Mouse (Mus musculus): ENCODE results near the gene Ms4a4c.
"Not testable (repeated sequence)": the region's sequence is repeated elsewhere in the genome, so short reads cannot be mapped to it uniquely, and the experiment has no call there.

The Ms4a4c gene

GRCm38 (mm10) chr19:11404527-11404926, at the start of gene Ms4a4c:
Ms4a4c (plus strand) TSS chr19:11404770.
- no peak for DNase-seq (ENCODE audit: low spot score in 2 of 2)

- DNase-seq (ENCODE audit: low spot score in 2 of 2), result no peak
Observed at GRCm38 (mm10) chr19:11355730-11356129, 48.8 kb upstream of the Ms4a4c start.

DNA sequence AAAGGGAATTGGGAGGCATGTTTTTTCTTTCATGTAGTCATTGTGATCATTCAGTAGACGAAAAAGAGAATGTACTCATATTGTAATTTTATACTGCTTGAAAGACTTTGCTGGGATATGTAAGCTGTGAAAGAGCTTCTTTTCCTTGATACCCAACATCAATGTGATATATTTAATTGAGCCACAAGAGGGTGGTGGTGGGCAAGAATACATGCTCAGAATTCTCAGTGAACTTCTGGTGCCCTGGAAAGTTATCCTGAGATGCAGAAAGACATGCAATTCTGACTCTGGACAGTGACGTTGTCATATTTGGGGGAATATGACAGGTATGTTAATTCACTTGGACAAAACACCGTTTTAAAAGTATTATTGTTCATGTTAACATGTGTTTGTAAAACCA, 44.5 kb upstream of the Ms4a4c start:
- no peak for DNase-seq (ENCODE audit: low spot score in 2 of 2)

DNA sequence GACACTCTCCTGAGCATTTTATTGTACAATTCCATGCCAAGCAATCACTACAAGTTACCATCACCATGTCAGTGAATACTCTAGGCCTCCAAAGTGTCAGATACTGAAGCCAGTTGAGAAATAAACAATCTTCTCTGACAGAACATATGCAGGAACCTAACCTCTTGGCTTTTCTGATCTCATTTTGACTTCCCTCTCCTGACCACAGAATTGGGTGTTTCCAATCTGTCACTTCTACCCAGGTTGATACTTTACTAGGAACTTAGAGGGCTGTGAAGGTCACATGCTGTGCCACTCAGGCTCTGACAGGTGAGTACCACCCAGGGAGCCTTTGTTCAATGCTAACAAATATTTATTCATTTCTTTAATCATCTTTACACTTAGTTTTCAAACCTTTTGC, 42.6 kb upstream of the Ms4a4c start:
- DNase-seq (ENCODE audit: low spot score in 2 of 2), result no peak

DNA sequence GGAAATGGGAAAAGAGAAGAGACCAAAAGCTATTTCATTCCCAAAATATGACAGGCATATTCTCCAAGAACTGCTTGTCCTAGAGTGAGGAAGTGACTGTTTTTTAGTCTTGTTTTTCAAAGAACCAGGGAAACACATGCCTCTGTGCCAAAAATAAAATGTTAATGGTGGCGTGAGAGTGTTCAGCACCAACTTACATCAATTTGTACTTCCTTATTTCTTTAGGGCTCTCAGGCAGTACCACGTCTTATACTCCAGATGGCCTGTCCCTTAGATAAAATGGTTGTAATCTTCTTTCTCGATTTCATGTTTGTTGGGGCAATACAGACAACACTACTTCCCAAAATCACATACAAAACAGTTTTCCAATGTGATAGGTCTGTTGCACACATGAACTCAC, 36.3 kb upstream of the Ms4a4c start:
- no peak for DNase-seq (ENCODE audit: low spot score in 2 of 2)

DNA sequence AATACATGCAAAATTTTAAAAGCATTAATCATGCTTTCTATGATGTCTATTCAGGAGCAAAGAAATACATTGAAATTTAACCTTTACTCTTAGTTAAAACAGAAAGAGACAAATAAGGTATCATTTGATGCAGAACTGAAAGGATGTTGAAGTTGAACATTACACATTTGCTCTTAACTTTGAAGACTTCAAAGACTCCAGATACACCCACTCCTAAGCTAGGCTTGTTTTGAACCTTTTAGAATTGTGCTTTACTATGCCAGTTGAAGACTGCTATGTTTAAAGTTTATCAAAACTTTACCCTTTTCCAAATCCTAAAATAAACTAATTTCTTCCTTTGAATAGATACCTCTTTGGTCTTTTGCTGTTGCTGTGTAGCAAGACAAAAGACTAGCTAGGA, 33.4 kb upstream of the Ms4a4c start:
- no peak for DNase-seq (ENCODE audit: low spot score in 2 of 2)

DNA sequence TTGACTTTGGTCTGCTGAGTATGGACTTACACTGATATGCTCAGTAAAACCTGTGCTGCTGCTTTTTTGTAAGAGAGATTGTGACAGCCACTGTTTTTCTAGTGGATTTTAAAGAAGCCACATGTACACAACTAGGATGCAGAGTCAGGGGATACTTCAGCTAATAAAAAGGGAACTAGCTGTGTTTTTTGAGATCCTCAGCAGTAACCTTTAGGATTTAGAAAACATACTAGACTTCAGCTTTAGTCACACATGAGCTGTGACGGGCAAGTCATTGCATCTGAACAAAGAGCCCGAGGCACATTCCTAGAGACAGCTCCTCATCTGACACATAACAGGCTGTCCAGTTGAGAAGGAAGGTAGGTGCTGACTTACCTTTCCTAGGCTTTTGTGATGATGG, 29.3 kb upstream of the Ms4a4c start, which contains the start of gene Ms4a4a:
TSS of gene Ms4a4a (plus strand) at position 251 of the 400 bp plus-strand sequence.
- DNase-seq (ENCODE audit: low spot score in 2 of 2), result no peak

GRCm38 (mm10) chr19:11376399-11376798, 28.2 kb upstream of the Ms4a4c start:
- no peak for DNase-seq (ENCODE audit: low spot score in 2 of 2)

GRCm38 (mm10) chr19:11387109-11387508, 17.5 kb upstream of the Ms4a4c start:
- no peak for DNase-seq (ENCODE audit: low spot score in 2 of 2)

DNA sequence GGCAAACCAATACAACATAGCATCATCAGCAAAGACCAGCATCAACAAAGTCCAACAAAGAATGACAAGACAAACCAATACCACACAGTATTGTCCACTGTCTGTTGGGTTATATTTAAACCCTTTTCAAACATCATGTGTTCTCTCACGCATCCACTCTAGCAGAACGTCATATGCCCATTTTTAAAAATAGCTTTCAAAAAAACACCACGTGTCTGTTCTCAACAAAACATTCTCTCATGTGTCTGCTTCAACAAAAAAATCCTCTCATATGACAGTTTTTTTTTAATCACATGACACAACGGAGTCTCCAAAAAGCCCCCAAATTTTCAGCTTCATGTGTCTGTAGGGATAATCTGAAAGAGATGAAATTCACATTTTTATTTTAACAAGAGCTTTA, 16.9 kb upstream of the Ms4a4c start:
- no peak for DNase-seq (ENCODE audit: low spot score in 2 of 2)

- DNase-seq (ENCODE audit: low spot score in 2 of 2), result no peak
Observed at GRCm38 (mm10) chr19:11388949-11389348, 15.6 kb upstream of the Ms4a4c start.

DNA sequence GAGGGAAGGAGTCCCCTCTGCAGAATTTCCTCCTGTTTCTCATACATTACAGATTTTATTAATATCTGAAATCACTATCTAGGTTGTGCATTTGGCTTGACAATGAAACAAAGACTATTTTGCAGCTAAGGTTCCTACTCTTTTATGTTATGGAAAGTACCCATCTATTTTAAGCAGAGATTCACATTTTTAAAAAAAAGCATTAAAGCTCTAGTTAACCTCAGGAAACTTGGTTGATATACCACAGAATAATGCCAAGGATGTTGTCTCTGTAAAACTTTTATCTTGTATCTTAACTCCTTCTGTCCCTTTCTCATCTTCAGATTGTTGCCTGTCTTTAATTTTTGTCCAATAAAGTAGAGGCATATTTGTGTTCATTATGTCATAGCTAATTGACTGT, 8.8 kb upstream of the Ms4a4c start:
- DNase-seq (ENCODE audit: low spot score in 2 of 2), result no peak

DNA sequence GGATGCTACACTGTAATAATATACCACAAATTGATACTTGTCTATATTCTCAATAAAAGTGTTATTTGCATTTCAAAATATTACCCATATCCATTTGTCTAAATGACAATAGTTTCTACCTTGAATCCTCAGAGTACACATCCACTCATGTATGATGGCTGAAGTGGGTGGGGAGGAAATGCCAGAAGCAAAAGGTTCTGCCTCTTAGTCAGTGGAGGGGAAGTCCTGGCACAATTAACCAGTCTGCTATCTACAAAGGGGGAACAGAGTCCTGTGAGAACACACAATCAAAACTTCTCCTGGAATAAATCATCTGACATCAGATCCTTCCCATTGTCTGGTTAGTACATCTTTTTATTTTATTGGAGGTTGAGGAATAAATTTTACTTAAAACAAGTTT, 2.9 kb downstream of the Ms4a4c start:
- DNase-seq (ENCODE audit: low spot score in 2 of 2), result no peak

- no peak for DNase-seq (ENCODE audit: low spot score in 2 of 2)
Observed at GRCm38 (mm10) chr19:11408591-11408990, 4.0 kb downstream of the Ms4a4c start.

DNA sequence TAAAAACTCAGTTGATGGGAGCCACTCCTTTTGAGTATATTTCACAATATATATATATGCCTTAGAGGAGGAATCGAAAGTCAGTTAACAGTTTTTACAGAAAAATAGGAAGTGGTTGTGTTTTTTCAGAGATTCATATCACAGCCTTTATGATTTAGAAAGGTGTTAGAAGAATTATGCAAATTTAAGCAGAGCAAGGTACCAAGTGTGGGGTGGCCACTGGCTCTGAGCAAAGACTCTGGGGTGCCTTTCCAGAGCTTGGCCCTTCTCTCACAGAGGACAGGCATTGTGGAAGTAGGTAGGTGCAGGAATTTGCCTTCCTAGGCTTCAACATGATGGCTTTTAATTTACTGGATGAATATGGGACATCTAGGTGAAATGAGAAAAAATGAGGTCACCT, 7.1 kb downstream of the Ms4a4c start:
- DNase-seq (ENCODE audit: low spot score in 2 of 2), result no peak

DNA sequence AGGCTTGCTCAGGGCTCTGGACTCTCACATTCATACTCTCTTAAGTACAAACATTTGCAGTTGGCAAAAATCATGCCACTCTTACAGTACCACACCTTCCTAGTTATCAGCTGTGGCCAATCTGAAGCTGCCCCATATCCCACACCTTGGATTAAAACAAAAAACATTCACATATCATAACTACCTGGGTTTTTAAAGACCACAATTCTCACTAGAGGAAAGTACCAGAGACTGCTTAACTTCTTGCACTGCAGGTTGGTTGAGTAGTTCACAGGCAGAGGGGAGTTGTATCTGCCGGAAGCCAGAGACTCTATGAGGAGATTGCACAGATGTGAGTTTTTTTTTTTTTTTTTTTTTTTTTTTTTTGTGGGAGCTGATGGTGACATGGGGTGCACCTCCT, 9.5 kb downstream of the Ms4a4c start:
- no peak for DNase-seq (ENCODE audit: low spot score in 2 of 2)

DNA sequence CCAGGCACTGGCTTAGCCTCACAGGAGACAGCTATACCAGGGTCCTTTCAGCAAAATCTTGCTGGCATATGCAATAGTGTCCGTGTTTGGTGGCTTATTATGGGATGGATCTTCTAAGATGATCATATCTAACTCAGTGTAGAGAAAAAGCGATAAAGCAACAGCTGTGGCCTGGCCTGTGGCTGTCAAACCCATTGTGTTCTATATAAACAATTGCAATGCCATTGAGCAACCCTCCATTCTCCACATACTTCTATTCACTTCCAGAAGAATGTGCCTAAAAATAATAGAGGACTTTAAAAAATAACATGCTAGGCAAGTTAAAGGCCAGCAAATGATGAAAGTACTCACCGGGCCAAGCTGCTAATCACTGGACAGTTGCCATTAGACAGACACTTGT, 11.0 kb downstream of the Ms4a4c start:
- no peak for DNase-seq (ENCODE audit: low spot score in 2 of 2)

DNA sequence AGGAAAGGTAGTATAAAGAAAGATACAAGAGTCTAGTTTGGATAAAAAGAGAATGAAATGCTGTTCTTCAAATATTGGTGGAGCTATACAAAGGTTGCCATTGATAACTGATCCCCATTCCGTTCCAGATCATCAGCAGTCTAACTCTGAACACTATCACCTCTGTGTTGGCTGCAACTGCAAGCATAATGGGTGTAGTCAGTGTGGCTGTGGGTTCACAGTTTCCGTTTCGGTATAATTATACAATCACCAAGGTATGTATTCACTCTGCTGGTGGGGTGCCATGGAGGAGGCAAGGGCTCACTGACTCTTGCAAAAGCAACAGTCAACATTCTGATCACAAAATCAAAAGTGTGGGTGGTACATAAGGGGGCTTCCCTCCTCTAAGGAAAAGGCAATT, 14.3 kb downstream of the Ms4a4c start:
- not testable (repeated sequence) for DNase-seq (ENCODE audit: low spot score in 2 of 2)

GRCm38 (mm10) chr19:11431209-11431608, 26.6 kb downstream of the Ms4a4c start:
- DNase-seq (ENCODE audit: low spot score in 2 of 2), result not testable (repeated sequence)

DNA sequence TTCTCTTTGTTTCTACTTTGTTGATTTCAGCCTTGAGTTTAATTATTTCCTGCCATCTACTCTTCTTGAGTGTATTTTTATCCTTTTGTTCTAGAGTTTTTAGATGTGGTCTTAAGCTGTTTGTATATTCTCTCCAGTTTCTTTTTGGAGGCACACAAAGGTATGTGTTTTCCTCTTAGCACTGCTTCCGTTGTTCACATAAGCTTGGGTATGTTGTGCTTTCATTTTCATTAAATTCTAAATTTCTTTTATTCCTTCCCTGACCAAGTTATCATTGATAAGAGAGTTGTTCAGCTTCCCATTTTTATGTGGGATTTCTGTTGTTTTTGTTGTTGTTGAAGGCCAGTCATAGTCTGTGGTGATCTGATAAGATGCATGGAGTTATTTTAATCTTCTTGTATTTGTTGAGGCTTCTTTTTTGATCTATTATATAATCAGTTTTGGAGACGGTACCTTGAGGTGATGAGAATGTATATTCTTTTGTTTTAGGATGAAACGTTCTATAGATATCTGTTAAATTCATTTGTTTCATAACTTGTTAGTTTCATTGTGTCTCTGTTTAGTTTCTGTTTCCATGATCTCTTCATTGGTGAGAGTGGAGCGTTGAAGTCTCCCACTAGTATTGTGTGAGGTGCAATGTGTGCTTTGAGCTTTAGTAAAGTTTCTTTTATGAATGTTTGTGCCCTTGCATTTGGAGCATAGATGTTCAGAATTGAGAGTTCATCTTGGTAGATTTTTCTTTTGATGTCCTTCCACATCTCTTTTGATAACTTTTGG, 30.7 kb downstream of the Ms4a4c start:
- DNase-seq (ENCODE audit: low spot score in 2 of 2), result no peak

- no peak for DNase-seq (ENCODE audit: low spot score in 2 of 2)
Observed at GRCm38 (mm10) chr19:11443338-11443737, 38.8 kb downstream of the Ms4a4c start, which contains the start of gene Ms4a4b. Ms4a4b (plus strand) TSS chr19:11443553.

- no peak for DNase-seq (ENCODE audit: low spot score in 2 of 2)
Observed at GRCm38 (mm10) chr19:11443964-11444363, 39.4 kb downstream of the Ms4a4c start.

GRCm38 (mm10) chr19:11447238-11447637, 42.7 kb downstream of the Ms4a4c start:
- DNase-seq (ENCODE audit: low spot score in 2 of 2), result no peak

- not testable (repeated sequence) for DNase-seq (ENCODE audit: low spot score in 2 of 2)
Observed at GRCm38 (mm10) chr19:11459041-11459440, 54.5 kb downstream of the Ms4a4c start.

All from frontal cortex, postnatal 25 days (tissue).